Mouse (Mus musculus): ENCODE results near the gene Misp.

DNA sequence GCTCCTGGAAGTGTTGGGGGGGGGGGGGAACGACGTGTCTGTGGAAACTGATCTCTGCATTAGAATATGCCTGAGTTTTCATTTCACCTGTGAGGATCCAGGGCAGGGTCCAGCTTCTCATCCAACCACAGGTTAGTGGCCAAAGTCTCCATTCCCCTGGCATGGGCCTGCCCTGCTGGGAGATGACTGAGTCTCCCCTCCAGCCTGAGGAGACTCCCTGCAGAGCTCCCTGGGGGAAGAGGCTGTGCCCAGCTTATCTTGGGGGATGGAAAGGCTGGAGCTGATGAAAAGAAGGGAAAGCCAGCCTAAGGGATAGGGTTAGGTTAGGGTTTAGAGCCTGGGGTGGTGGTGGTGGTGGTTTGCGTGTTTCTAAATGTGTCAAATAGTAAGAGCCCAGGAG is 19.0 kb upstream of the Misp start:
- TF ChIP-seq CTCF (IDR thresholded peaks at IDR 0.05; ENCODE audit: control insufficient read depth, insufficient read depth, low read length) (no peak), POLR2A (IDR thresholded peaks at IDR 0.05; ENCODE audit: borderline replicate concordance, control insufficient read depth, low read depth, low read length) (no peak)
